8 mouse cellular contexts compared by ENCODE assay signal in the genomic region with DNA sequence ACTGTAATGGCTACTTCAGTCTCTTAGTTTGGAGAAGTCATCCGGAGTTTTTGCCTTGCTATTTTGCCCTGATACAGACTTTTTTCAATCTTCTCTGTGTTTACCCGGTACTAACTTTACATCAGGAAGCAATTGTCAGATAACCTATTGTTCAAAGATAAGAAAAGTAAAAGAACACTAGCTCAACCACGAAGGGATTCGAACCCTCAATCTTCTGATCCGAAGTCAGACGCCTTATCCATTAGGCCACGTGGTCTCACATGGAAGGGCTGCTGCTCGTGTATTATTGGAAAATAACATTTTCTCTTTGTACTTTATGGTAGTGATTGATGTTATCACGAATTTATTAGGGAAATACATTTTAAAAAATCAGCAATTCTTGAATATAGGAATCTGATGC. TPM values are rescaled to one million over a fixed set of nuclear protein-coding genes. Genes with fewer than 3 reads are reported as not detected.
DNase-seq lines count a peak whose midpoint lies in the region; ATAC-seq lines count a peak whose summit lies in the region.

No protein-coding gene starts in this region.

- peaks cover 12% of the 10 kb centered on the region for H3K4me1 ChIP-seq in heart, embryonic 11.5 days (ENCODE audit: control insufficient read depth, insufficient read depth, low read length)

- ATAC-seq in heart, embryonic 11.5 days (replicated peaks; ENCODE audit: insufficient number of reproducible peaks, low FRiP score, low TSS enrichment), result no peak

- no peak overlapping the region for H3K9ac ChIP-seq in heart, embryonic 11.5 days (ENCODE audit: low read depth, low read length)

- no peaks in the 10 kb centered on the region for H3K36me3 ChIP-seq in heart, embryonic 11.5 days (ENCODE audit: control insufficient read depth, insufficient read depth, low read length)
- no peaks in the 10 kb centered on the region for H3K36me3 ChIP-seq in splenic B cell, adult 2 months (ENCODE audit: control insufficient read depth, insufficient read depth, low read length, poor library complexity, severe bottlenecking)

- H3K27ac ChIP-seq in heart, embryonic 11.5 days (ENCODE audit: low read depth, low read length), result no peak overlapping the region

- H3K4me3 ChIP-seq in heart, embryonic 11.5 days (ENCODE audit: low read depth, low read length), result no peak overlapping the region

- H3K9me3 ChIP-seq in heart, embryonic 11.5 days (replicated peaks; ENCODE audit: control insufficient read depth, low read length), result no peaks in the 10 kb centered on the region

- H3K4me2 ChIP-seq in heart, embryonic 11.5 days, result peak overlapping the region; percentile 39

- H3K27me3 ChIP-seq in heart, embryonic 11.5 days (ENCODE audit: control insufficient read depth, insufficient read depth, low read length), result no peaks in the 10 kb centered on the region
- no peaks in the 10 kb centered on the region for H3K27me3 ChIP-seq in splenic B cell, adult 2 months (ENCODE audit: control insufficient read depth, insufficient read depth, low read length, poor library complexity, severe bottlenecking)

- 3% methylated on average over 9 of the region's 9 CpGs for whole genome bisulfite sequencing in heart, embryonic 11.5 days (ENCODE audit: insufficient replicate concordance)

- DNase-seq in 3134 (ENCODE audit: extremely low read depth, insufficient read length, low spot score), result peak; percentile 51
- DNase-seq in B cell, adult 2 months, result peak; percentile 64 to 66
- peak; percentile 45 to 66 for DNase-seq in cerebellum, postnatal 25 days
- DNase-seq in kidney, postnatal 10 days, result peak; percentile 33
- peak; percentile 49 for DNase-seq in lung, postnatal 10 days
- peak; percentile 56 for DNase-seq in splenic B cell, adult 2 months (ENCODE audit: low read depth, low spot score)
- no peak for DNase-seq in urinary bladder, adult 2 months (ENCODE audit: low spot score)

RNA-seq across cellular contexts. Expression of gene Btn2a2, which starts 15.1 kb away (rescaled TPM):
- polyA plus RNA-seq in heart, embryonic 11.5 days (2014; fragmentation: Nextera tagmentation; extraction: Ambion mirVana), result 0.59 and 0.80 TPM in 2 replicates
- 0.04 TPM in 1 of 2 replicates, not detected in the other for polyA plus RNA-seq in urinary bladder, adult 2 months (2012; rRNA removed)

RNA-seq across cellular contexts. Expression of gene Hist1h4h, which starts 27.1 kb away (rescaled TPM):
- 2.1 and 3.4 TPM in 2 replicates for polyA plus RNA-seq in heart, embryonic 11.5 days (2014; fragmentation: Nextera tagmentation; extraction: Ambion mirVana)
- 27.8 and 30.5 TPM in 2 replicates for polyA plus RNA-seq in urinary bladder, adult 2 months (2012; rRNA removed)

RNA-seq across cellular contexts. Expression of gene Hist1h2af, which starts 29.9 kb away (rescaled TPM):
- polyA plus RNA-seq in heart, embryonic 11.5 days (2014; fragmentation: Nextera tagmentation; extraction: Ambion mirVana), result 1.4 and 2.3 TPM in 2 replicates
- 1.3 and 5.2 TPM in 2 replicates for polyA plus RNA-seq in urinary bladder, adult 2 months (2012; rRNA removed)

RNA-seq across cellular contexts. Expression of gene Hist1h3g, which starts 31.4 kb away (rescaled TPM):
- 2.8 and 3.1 TPM in 2 replicates for polyA plus RNA-seq in heart, embryonic 11.5 days (2014; fragmentation: Nextera tagmentation; extraction: Ambion mirVana)
- 0.40 and 0.90 TPM in 2 replicates for polyA plus RNA-seq in urinary bladder, adult 2 months (2012; rRNA removed)

RNA-seq across cellular contexts. Expression of gene Btn1a1, which starts 38.1 kb away (rescaled TPM):
- polyA plus RNA-seq in heart, embryonic 11.5 days (2014; fragmentation: Nextera tagmentation; extraction: Ambion mirVana), result 0.97 and 1.7 TPM in 2 replicates
- polyA plus RNA-seq in urinary bladder, adult 2 months (2012; rRNA removed), result not detected in 2 replicates
